Mouse (Mus musculus) central nervous system, embryonic 18 days (tissue): ENCODE results near the gene Ascl4. TPM values are rescaled to one million over a fixed set of nuclear protein-coding genes. Genes with fewer than 3 reads are reported as not detected.

Experiments
- polyA plus RNA-seq: library from polyadenylated mRNA; depleted of rRNA; stranded (reverse); fragments of >200 nt; gene quantifications from 2 replicates; pipeline ENCODE4 v1.2.3, GENCODE M21; 2012; rRNA removed

Ascl4 gene
- polyA plus RNA-seq = 0.25 and 0.27 TPM in 2 replicates

DNA sequence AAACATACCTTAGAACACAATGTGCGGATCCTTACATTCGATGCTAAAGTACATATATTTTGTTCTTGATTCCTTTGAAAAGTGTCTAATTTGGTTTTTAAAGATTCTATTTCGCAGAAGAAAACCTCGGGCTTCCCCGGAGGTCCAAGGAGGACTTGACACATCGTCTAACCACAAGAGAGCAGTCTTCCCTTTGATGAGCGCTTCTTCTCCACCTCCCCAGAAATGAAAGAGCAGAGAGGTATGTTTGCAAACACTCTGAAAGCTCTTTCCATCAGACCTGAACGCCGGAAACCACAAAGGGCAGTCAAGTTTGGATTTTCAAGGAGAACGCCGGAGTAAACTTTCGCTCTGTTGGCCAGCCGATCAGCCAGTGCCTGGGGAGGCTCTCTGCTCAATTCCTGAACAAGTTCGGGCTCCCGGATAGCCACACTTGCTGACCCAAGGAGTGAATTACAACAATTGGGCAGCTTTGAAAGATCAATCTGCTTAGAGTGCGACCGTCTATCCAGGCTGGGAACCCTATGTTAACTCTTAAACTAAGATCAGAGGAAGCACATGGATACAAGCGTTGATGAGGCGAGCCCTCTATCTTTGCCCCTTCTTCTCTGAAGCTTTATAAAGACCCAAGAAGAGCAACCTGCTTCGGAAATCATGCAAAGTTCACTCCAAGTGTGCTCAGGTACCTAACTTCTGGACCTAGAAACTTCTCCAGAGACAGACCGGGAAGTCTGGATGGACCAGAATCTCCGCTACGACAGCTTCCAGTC lies at the start of gene Ascl4:
Gene Ascl4, plus strand, starts transcription at position 6 of the 770 bp plus-strand sequence.

DNA sequence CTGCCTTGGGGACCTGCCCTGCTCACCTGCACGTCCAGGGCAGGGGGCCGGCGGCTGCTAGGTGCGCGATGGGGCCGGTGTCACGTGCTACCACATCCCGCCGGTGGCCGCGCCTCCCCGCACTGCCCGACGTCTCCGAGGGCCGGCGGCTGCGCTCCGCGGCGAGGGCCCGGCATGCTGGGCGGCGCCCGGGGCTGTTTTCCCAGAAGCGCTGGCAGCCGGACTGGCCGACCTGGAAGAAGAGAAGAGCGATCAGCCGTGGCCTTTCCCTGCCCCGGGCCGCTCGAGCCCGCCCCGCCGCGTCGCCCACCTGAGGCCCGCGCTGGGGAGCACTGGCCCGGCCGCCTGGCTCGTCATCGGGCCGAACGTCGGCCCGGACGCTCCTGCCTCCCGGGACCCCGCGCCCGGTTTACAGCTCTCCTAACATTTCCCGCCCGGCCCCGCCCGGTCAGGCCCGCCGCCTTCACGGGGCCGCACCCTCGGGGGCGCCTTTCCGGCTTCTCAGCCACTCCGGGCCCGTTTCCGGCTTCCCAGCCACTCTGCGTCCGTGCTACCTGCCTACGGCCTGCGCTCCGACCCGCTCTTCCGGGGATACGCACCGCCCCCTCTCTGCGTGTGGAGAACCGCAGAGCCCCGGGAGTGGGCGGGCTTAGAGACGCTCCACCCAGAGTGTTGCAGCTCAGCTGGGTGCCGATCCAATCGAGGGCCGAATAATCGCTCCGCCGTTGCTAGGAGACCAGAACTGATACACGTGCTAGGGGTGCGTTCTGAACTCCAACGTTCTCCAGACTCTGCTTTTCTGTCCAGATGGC lies 10.8 kb upstream of the Ascl4 start, which contains the start of gene Prdm4:
Gene Prdm4, minus strand, starts transcription at position 645 of the 812 bp plus-strand sequence.

DNA sequence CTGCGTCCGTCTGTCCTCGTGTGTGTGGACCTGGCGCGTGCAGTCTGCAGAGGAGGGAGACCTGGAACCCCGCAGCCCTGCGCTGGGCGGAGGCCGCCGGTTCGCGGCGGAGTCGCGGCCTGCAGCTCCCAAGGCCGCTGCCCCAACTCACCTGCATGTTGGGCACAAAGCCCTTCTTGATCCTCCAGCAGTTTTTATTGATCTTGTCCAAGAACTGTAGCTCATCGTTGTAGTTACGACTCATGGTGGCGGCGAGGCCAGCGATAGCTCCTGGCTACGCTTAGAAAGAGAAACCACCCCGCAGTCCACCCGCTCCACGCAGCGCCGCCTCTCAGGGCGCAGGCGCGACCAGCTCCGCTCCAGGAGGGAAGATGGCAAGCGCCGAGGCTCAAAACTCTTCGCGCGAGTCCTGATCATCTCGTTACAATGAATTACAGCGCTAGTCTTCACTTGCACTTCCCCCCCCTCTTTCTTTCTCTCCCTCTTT lies 30.0 kb downstream of the Ascl4 start, which contains the start of gene Rtcb:
Gene Rtcb, minus strand, starts transcription at position 360 of the 487 bp plus-strand sequence.

Other genes with a start within 250 kb of the Ascl4 start
- gene Pwp1, start 98.2 kb upstream of the Ascl4 start, polyA plus RNA-seq = 44.8 and 45.4 TPM in 2 replicates
- gene Prdm4, start 10.5 kb upstream of the Ascl4 start, polyA plus RNA-seq = 49.0 and 49.3 TPM in 2 replicates
- 163 and 164 TPM in 2 replicates for gene Rtcb, start 30.1 kb downstream of the Ascl4 start, polyA plus RNA-seq
- 0.03 TPM in 1 of 2 replicates, not detected in the other for gene Bpifc, start 84.2 kb downstream of the Ascl4 start, polyA plus RNA-seq
- gene Fbxo7, start 94.3 kb downstream of the Ascl4 start, polyA plus RNA-seq = 18.7 and 20.6 TPM in 2 replicates